Mouse (Mus musculus) midbrain, embryonic 12.5 days (tissue): ENCODE data around the gene 1700028K03Rik. TPM values are rescaled to one million over a fixed set of nuclear protein-coding genes. Genes with fewer than 3 reads are reported as not detected.

Experiments used
- ATAC-seq: fragments of 200-750 bp; cut with Nextera tagmentation; 2 replicates; pipeline ENCODE4 v1.8.0; 2017; ENCODE audit warnings: low read depth, moderate TSS enrichment, moderate library complexity; ENCODE audit not compliant: low FRiP score
- H3K27ac ChIP-seq: fragments of 300-500 bp; sonication (generic); replicated peaks from 2 replicates; pipeline ENCODE4 v1.5.1; 2016; ENCODE audit warnings: mild to moderate bottlenecking
- H3K27me3 ChIP-seq: fragments of 300-500 bp; sonication (generic); 2 replicates; pipeline ENCODE4 v1.6.1; 2016; ENCODE audit warnings: mild to moderate bottlenecking
- H3K36me3 ChIP-seq: fragments of 300-500 bp; sonication (generic); 2 replicates; pipeline ENCODE4 v1.6.1; 2016
- H3K4me1 ChIP-seq: fragments of 300-500 bp; sonication (generic); 2 replicates; pipeline ENCODE4 v1.6.1; 2016
- H3K4me2 ChIP-seq: fragments of 300-500 bp; sonication (generic); replicated peaks from 2 replicates; pipeline ENCODE4 v1.6.1; 2016; ENCODE audit warnings: mild to moderate bottlenecking, moderate library complexity
- H3K4me3 ChIP-seq: fragments of 300-500 bp; sonication (generic); 2 replicates; pipeline ENCODE4 v1.5.1; 2016; ENCODE audit warnings: mild to moderate bottlenecking
- H3K9ac ChIP-seq: fragments of 300-500 bp; sonication (generic); replicated peaks from 2 replicates; pipeline ENCODE4 v1.6.1; 2016; ENCODE audit warnings: mild to moderate bottlenecking, moderate library complexity
- H3K9me3 ChIP-seq: fragments of 300-500 bp; sonication (generic); 2 replicates; pipeline ENCODE4 v1.6.1; 2016; ENCODE audit warnings: mild to moderate bottlenecking
- WGBS: fragments of 180-500 bp; shearing (Covaris S2); methylation state at CpG from one replicate; pipeline ENCODE4 v1.1.7; 2016; 5-methylcytosine and 5-hydroxymethylcytosine counted together
- polyA plus RNA-seq: library from polyadenylated mRNA; unstranded; fragments of >200 nt; fragmentation: Nextera tagmentation; extraction: Ambion mirVana; gene quantifications from 2 replicates; pipeline ENCODE4 v1.2.1, GENCODE M21; 2016

1700028K03Rik gene
- polyA plus RNA-seq, 1 experiment from 2014 or later = 0.17 TPM

GRCm38 (mm10) chr5:107547955-107548354, 13.4 kb downstream of the 1700028K03Rik start:
- Histone ChIP-seq H3K9me3 (no peaks in the 10 kb centered on the region), H3K27ac (no peak overlapping the region), H3K4me3 (no peak overlapping the region), H3K9ac (no peak overlapping the region), H3K27me3 (no peaks in the 10 kb centered on the region), H3K36me3 (peaks cover 16% of the 10 kb centered on the region; the same call in 1 of the 2 replicates), H3K4me1 (no peaks in the 10 kb centered on the region), H3K4me2 (no peak overlapping the region)
- WGBS = 86% methylated on average over 3 of the region's 3 CpGs
- no peak for ATAC-seq

- no peaks in the 10 kb centered on the region for H3K9me3 ChIP-seq
- no peak overlapping the region for H3K27ac ChIP-seq
- no peaks in the 10 kb centered on the region for H3K4me1 ChIP-seq
- H3K9ac ChIP-seq = no peak overlapping the region
- no peaks in the 10 kb centered on the region for H3K27me3 ChIP-seq
- no peak overlapping the region for H3K4me3 ChIP-seq
- ATAC-seq = no peak
- peaks cover 16% of the 10 kb centered on the region; the same call in 1 of the 2 replicates for H3K36me3 ChIP-seq
- no peak overlapping the region for H3K4me2 ChIP-seq
- WGBS = 91% methylated on average over 3 of the region's 3 CpGs
Measured at GRCm38 (mm10) chr5:107548444-107548843, 13.9 kb downstream of the 1700028K03Rik start.

- H3K4me2 ChIP-seq = no peak overlapping the region
- 95% methylated on average over 5 of the region's 5 CpGs for WGBS
- no peaks in the 10 kb centered on the region for H3K27me3 ChIP-seq
- no peak overlapping the region for H3K4me3 ChIP-seq
- ATAC-seq = no peak
- no peak overlapping the region for H3K9ac ChIP-seq
- no peaks in the 10 kb centered on the region for H3K4me1 ChIP-seq
- H3K27ac ChIP-seq = no peak overlapping the region
- no peaks in the 10 kb centered on the region for H3K9me3 ChIP-seq
- H3K36me3 ChIP-seq = peaks cover 23% of the 10 kb centered on the region
Measured at GRCm38 (mm10) chr5:107554336-107554735, 19.8 kb downstream of the 1700028K03Rik start.

DNA sequence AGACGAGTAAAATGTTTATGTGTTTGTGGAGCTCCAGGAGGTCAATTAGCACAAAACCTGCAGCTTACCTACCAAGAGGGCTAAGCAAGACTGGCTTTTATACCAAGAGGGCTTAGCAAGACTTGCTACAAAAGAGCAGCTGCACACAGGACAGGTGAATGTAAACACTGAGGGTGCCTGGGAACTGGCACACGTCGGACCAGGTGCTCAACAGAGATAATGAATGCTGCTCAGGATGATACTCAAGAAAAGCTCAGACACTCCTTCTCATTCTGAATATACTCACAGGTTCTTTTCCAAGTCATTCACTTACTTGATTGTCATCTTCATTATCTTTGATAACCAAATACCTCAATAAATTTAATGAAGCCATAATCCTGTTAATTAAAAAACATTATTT, 22.5 kb downstream of the 1700028K03Rik start:
- no peak for ATAC-seq
- H3K4me1 ChIP-seq = no peaks in the 10 kb centered on the region
- H3K4me2 ChIP-seq = no peak overlapping the region
- no peak overlapping the region for H3K4me3 ChIP-seq
- H3K9ac ChIP-seq = no peak overlapping the region
- no peak overlapping the region for H3K27ac ChIP-seq
- WGBS = 89% methylated on average over 3 of the region's 3 CpGs
- no peaks in the 10 kb centered on the region for H3K9me3 ChIP-seq
- H3K36me3 ChIP-seq = peaks cover 31% of the 10 kb centered on the region
- H3K27me3 ChIP-seq = no peaks in the 10 kb centered on the region

DNA sequence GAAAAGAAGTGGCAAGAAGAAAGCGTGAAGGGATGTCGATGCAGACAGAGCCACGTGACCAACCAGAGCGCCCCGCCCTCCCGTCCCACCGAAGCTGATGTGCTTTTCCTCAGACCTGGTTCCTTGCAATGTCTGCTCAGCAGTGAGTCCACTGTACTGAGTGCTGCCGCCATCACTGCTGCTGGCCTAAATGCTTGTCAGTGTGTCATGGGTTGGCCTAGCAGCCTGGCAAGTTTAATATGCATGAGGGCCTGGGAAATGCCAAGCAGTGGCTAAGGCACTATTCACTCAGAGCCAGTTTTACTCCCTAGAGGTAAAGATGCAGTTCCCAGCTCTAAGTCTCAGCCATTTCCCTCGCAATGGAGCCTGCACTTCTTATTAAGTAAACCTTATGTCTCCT, 34.6 kb downstream of the 1700028K03Rik start:
- ATAC-seq = no peak
- Histone ChIP-seq H3K27me3 (no peaks in the 10 kb centered on the region), H3K27ac (no peak overlapping the region), H3K36me3 (peaks cover 48% of the 10 kb centered on the region), H3K4me2 (no peak overlapping the region), H3K9me3 (no peaks in the 10 kb centered on the region), H3K4me3 (no peak overlapping the region), H3K4me1 (no peaks in the 10 kb centered on the region), H3K9ac (no peak overlapping the region)
- WGBS = 97% methylated on average over 9 of the region's 9 CpGs

DNA sequence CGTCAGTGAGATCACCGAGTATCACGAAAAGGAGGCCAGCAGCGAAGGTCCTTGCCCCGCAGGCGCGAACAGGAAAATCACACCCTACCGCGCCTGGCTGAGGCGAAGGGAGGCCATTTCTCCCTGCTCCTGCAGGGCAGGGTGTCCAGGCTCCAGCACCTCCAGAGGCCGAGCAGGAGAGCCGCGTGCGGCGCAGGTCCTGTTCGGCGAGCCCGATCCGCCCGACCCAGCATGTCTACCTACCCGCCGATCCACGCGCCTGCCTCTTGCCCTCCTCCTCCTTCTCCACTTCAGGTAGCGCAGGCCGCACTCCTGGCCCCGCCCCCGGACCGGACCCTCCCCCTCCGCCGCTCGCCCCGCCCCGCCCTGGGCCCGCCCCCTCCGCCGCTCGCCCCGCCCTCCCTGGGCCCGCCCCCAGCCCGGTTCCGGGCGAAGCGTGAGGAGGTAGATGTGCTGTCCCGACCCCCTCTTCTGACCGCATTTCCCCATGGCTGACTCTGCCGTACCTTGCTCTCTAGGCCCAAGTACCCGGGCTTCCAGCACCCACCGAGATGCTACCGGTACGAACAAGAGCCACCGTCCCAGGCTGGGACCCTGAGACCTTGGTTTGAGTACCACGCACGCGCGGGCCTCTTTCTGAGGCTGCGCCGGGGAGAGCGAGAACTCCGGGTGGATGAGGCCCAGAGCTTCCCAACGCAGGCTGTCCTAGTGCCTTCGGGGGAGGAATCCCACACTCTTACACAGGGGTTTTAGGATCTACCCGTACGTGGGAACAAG, 63.0 kb downstream of the 1700028K03Rik start, which contains the start of the genes Rpap2 and Glmn:
Rpap2 (plus strand) TSS at position 73 of the 777 bp plus-strand sequence.
Glmn (minus strand) TSS at position 588 of the 777 bp plus-strand sequence.
- 1% methylated on average over 62 of the region's 64 CpGs for WGBS
- H3K27ac ChIP-seq = peak within 1 kb of the TSS; percentile 78
- peaks cover 18% of the 10 kb centered on the region for H3K36me3 ChIP-seq
- peak within 1 kb of the TSS; percentile 55 for H3K4me3 ChIP-seq
- H3K4me1 ChIP-seq = peaks cover 8% of the 10 kb centered on the region; the same call in 1 of the 2 replicates
- no peaks in the 10 kb centered on the region for H3K9me3 ChIP-seq
- peak; percentile 97 for ATAC-seq
- peak within 1 kb of the TSS; percentile 66 for H3K4me2 ChIP-seq
- H3K9ac ChIP-seq = peak within 1 kb of the TSS; percentile 77
- no peaks in the 10 kb centered on the region for H3K27me3 ChIP-seq

DNA sequence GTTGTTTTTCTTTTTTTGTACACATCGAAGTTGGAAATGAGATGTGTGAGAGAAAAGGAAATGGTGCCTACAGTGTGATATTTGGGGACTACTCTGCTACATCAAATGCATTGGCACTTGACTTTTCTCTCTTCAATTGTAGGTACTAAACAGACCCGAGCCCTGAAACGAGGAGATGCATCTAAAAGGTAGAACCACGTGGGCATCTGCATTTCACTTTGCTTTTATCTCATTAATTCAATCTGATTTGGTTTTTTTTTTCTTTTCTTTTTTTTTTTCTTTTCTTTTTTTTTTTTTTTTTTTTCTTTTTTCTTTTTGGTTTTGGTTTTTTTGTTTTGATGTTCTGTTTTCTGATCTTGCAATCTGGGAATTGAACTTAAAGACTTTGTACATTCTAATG, 63.9 kb downstream of the 1700028K03Rik start:
- H3K4me3 ChIP-seq = peak overlapping the region; percentile 55
- ATAC-seq = no peak

More for the DNA sequence above, 63.9 kb downstream of the 1700028K03Rik start:
- H3K9ac ChIP-seq = peak overlapping the region; percentile 77
- no peaks in the 10 kb centered on the region for H3K9me3 ChIP-seq
- 21% methylated on average over 4 of the region's 4 CpGs for WGBS
- no peak overlapping the region; the same call in 1 of the 2 replicates for H3K27ac ChIP-seq
- H3K36me3 ChIP-seq = peaks cover 20% of the 10 kb centered on the region
- no peaks in the 10 kb centered on the region for H3K27me3 ChIP-seq
- peak overlapping the region; percentile 66 for H3K4me2 ChIP-seq
- H3K4me1 ChIP-seq = peaks cover 8% of the 10 kb centered on the region; the same call in 1 of the 2 replicates

Other genes with a start within 250 kb of the 1700028K03Rik start
- 7.8 and 10.3 TPM in 2 replicates for gene Tgfbr3, start 245.1 kb upstream of the 1700028K03Rik start, polyA plus RNA-seq
- 1.3 and 2.4 TPM in 2 replicates for gene Brdt, start 203.6 kb upstream of the 1700028K03Rik start, polyA plus RNA-seq
- gene Ephx4, start 132.0 kb upstream of the 1700028K03Rik start, polyA plus RNA-seq = 0.83 and 0.84 TPM in 2 replicates
- not detected in 2 replicates for gene Lpcat2b, start 103.2 kb upstream of the 1700028K03Rik start, polyA plus RNA-seq
- gene Btbd8, start 96.7 kb upstream of the 1700028K03Rik start, polyA plus RNA-seq = 11.6 and 13.6 TPM in 2 replicates
- gene Gm42669, start 27.1 kb upstream of the 1700028K03Rik start, polyA plus RNA-seq = 0.27 and 0.56 TPM in 2 replicates
- 19.1 and 21.5 TPM in 2 replicates for gene Rpap2, start 62.7 kb downstream of the 1700028K03Rik start, polyA plus RNA-seq
- 33.4 and 37.7 TPM in 2 replicates for gene Glmn, start 63.2 kb downstream of the 1700028K03Rik start, polyA plus RNA-seq
- 0.08 TPM in 1 of 2 replicates, not detected in the other for gene Gfi1, start 191.3 kb downstream of the 1700028K03Rik start, polyA plus RNA-seq